Mouse (Mus musculus): Measurements from ENCODE around the gene Sec16b.

- TF ChIP-seq CTCF (IDR thresholded peaks at IDR 0.05; ENCODE audit: insufficient read depth, low read length) (no peak), POLR2A (IDR thresholded peaks at IDR 0.05; ENCODE audit: borderline replicate concordance, extremely low read depth, low read depth, low read length) (no peak)
Measured at GRCm38 (mm10) chr1:157556439-157556838, 49.9 kb downstream of the Sec16b start.
